Mouse (Mus musculus) left cerebral cortex, adult 8-10 months (tissue): ENCODE data around the gene Ppp1r13l. TPM values are rescaled to one million over a fixed set of nuclear protein-coding genes. Genes with fewer than 3 reads are reported as not detected.

Experiments
- DNase-seq, 2 experiments: peaks; one replicate each; pipeline ENCODE4 v3.0.0; 2022; ENCODE audit warnings: low spot score in 2 of 2
- microRNA-seq, 2 experiments: library from miRNA; unstranded; fragments of <30 nt; microRNA quantifications; one replicate each; pipeline ENCODE4 v1.2.0; 2022
- total RNA-seq, 4 experiments: library from RNA; stranded (reverse); gene quantifications; 2 replicates each; pipeline ENCODE4 v1.2.4; 2022

Ppp1r13l gene
- total RNA-seq, 4 experiments from 2014 or later = 3.9 to 7.7 (median 5.9) TPM

- no peak for DNase-seq
Measured at GRCm38 (mm10) chr7:19410766-19411344, 51.3 kb downstream of the Ppp1r13l start.

DNA sequence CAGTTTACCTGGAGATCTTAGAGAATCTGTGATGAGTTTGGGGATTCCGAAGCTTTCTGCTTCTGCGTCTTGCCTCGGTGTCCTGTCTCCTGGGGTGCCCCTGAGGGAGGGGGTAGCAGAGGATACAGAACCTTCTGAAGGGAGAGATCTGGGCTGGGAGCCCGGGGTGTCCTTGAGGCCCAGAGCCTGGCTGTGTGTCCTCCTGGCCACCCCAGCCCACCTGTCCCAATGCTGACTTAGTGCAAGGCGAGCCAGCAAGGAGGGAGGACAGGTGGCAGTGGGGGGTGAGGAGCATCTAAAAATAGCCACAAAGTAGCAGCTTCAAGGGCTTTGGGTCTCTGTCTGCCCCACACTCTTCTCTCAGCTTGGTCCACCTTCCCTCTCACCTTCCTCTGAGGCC is 52.2 kb downstream of the Ppp1r13l start:
- DNase-seq = no peak

DNA sequence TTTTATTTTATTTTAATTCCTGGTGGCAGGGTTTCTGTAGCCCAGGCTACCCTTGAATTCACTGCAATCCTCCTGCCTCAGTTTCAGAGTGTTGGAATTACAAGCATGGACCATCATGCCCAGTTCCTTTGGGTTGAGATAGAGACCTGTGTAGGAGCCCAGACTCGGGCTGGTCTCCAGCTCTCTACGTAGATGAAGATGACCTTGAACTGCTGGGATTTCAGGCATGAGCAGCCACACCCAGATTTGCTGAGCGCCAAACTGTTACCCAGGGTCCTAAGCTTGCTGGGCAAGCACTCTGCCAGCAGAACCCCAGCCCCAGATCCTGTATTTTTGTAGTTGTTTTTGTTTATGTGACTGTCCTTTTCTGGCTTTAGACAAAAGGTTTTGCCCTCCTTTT is 54.0 kb downstream of the Ppp1r13l start:
- no peak for DNase-seq

DNA sequence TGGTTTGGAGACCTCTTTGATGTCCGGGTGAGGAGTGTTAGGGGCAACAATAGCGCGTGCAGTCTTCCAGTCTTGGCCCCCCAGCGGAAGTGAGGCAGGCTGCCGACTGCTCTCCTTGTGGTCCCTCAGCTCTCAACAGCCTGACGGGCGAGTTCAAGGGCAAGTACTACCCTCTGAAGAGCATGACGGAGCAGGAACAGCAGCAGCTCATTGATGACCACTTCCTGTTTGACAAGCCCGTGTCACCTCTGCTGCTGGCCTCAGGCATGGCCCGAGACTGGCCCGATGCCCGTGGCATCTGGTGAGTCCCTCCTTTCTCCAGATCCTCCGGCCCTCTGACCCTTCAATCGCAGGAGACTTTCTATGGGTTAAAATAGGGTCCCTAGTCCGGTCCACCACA is 57.0 kb downstream of the Ppp1r13l start:
- DNase-seq = no peak

- DNase-seq = no peak
Measured at GRCm38 (mm10) chr7:19420121-19420520, 60.6 kb downstream of the Ppp1r13l start.

DNA sequence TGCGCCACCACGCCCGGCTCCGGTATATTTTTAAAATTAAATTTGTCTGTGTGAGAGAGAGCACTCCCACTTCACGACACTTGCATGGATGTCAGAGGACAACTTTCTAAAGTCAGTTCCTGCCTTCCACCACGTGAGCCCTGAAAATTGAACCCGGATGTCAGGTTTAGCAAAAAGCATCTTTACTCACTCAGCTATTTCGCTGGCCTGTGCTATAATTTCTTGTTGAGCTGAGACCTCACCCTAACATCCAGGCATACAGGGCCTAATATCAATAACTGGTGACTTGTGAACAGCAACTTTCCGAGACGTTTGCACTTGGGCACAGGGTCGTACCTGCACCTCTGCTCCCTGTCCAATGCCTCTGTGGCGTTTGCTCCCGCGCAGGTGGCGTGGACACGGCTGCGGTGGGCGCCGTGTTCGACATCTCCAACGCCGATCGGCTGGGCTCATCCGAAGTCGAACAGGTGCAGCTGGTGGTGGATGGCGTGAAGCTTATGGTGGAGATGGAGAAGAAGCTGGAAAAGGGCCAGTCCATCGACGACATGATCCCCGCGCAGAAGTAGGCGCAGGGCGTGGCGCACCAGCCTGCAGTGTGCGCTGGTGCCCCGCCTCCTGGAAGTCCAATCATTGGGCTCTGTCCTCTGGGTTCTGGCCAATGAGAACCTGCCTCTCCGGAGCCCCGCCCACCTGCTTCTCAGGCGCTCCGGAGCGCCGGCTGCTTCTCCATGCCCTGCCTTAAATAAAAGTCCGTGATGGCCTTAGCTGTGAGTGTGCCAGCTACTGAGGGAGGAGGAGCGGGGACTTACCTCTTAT is 61.5 kb downstream of the Ppp1r13l start:
- peak; percentile 44 to 92 for DNase-seq

GRCm38 (mm10) chr7:19423083-19423482 is 63.5 kb downstream of the Ppp1r13l start:
- no peak for DNase-seq

GRCm38 (mm10) chr7:19424051-19424450 is 64.5 kb downstream of the Ppp1r13l start:
- no peak for DNase-seq

DNA sequence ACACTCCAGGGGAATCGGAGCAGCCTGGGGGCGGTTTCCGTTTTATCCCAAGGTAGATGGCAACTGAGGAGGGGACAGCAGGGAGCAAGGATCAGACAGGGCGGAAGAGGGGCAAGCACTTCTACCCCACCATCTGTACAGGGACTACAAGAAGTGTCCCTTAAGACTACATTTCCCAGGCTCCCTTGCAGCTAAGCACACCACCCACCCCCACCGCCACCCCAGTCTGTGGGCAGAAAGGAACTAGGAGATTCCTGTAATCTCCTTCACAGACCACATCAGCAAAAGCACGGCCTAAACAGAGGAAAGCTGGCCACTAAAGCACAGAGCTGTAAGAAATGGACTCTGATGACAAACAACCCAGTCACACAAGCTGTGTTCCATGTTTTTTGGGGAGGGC is 66.8 kb downstream of the Ppp1r13l start:
- DNase-seq = no peak

DNA sequence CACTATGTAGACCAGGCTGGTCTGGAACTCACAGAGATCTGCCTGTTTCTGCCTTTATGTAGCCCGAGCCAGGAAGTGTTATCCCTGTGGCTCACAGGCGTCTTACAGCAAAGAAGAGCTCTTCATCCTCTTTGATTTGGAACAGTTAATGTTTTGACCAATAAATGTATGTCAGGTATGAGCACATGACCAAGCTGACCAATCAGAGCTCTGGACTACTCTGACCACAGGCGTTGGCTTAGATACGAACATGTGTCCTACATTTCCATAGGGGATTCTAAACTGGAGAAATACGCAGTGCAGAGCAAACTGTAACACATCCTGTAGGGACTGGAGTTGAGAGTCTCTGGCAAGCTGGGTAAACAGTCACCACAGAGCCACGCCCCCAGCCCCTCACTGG is 67.3 kb downstream of the Ppp1r13l start:
- no peak for DNase-seq

Small RNA genes lying within 50 kb of the gene (microRNA-seq; reads per million reads assigned to microRNA genes)
- gene Mir343 = 0 reads per million in 2 experiments

Other genes with a start within 250 kb of the Ppp1r13l start
- under 1 TPM in 3 of 4 experiments, not detected in 1; 0.37 to 0.68 (median 0.48) TPM for gene Gm4969, start 241.4 kb upstream of the Ppp1r13l start, total RNA-seq
- 10 to 100 TPM; 13.2 to 15.7 (median 14.2) TPM for gene Fbxo46, start 239.9 kb upstream of the Ppp1r13l start, total RNA-seq
- gene Qpctl, start 210.5 kb upstream of the Ppp1r13l start, total RNA-seq = 10 to 100 TPM; 16.5 to 19.2 (median 18.6) TPM
- 10 to 100 TPM; 73.5 to 79.4 (median 76.1) TPM for gene Snrpd2, start 210.0 kb upstream of the Ppp1r13l start, total RNA-seq
- 1 to 10 TPM; 1.2 to 2.5 (median 1.5) TPM for gene Gipr, start 193.6 kb upstream of the Ppp1r13l start, total RNA-seq
- 100 to 1,000 TPM; 159 to 188 (median 167) TPM for gene Eml2, start 183.3 kb upstream of the Ppp1r13l start, total RNA-seq
- 1 to 10 TPM; 2.2 to 2.7 (median 2.5) TPM for gene Gpr4, start 147.2 kb upstream of the Ppp1r13l start, total RNA-seq
- 10 to 100 TPM; 40.2 to 46.7 (median 43.1) TPM for gene Opa3, start 131.4 kb upstream of the Ppp1r13l start, total RNA-seq
- 10 to 100 TPM; 13.6 to 16.9 (median 15.6) TPM for gene Vasp, start 87.9 kb upstream of the Ppp1r13l start, total RNA-seq
- gene Ppm1n, start 79.7 kb upstream of the Ppp1r13l start, total RNA-seq = under 1 TPM in 1 of 4 experiments, not detected in 3; 0.68 TPM
- gene Rtn2, start 77.1 kb upstream of the Ppp1r13l start, total RNA-seq = 100 to 1,000 TPM; 108 to 133 (median 114) TPM
- gene Fosb, start 49.7 kb upstream of the Ppp1r13l start, total RNA-seq = 10 to 100 TPM; 11.1 to 15.1 (median 13.8) TPM
- 10 to 100 TPM; 34.9 to 42.8 (median 38.6) TPM for gene Ercc1, start 15.0 kb upstream of the Ppp1r13l start, total RNA-seq
- gene Cd3eap, start 266 bp upstream of the Ppp1r13l start, total RNA-seq = 10 to 100 TPM; 16.3 to 20.4 (median 17.4) TPM
- gene Ercc2, start 22.3 kb downstream of the Ppp1r13l start, total RNA-seq = 10 to 100 TPM; 25.7 to 36.8 (median 31.0) TPM
- 1 to 10 TPM; 4.5 to 5.9 (median 5.1) TPM for gene Klc3, start 44.4 kb downstream of the Ppp1r13l start, total RNA-seq
- 10 to 100 TPM in 1 of 4 experiments, 1 to 10 TPM in 2, not detected in 1; 3.1 to 12.8 (median 9.4) TPM for gene Ckm, start 45.0 kb downstream of the Ppp1r13l start, total RNA-seq
- gene Mark4, start 99.1 kb downstream of the Ppp1r13l start, total RNA-seq = 10 to 100 TPM; 70.4 to 80.3 (median 76.2) TPM
- 1 to 10 TPM in 1 of 4 experiments, under 1 TPM in 3; 0.59 to 1.1 (median 0.79) TPM for gene Exoc3l2, start 103.6 kb downstream of the Ppp1r13l start, total RNA-seq
- gene Bloc1s3, start 148.6 kb downstream of the Ppp1r13l start, total RNA-seq = 1 to 10 TPM; 6.5 to 7.7 (median 7.1) TPM
- gene Trappc6a, start 148.6 kb downstream of the Ppp1r13l start, total RNA-seq = 10 to 100 TPM; 19.0 to 25.5 (median 23.5) TPM
- gene Nkpd1, start 158.1 kb downstream of the Ppp1r13l start, total RNA-seq = 1 to 10 TPM in 2 of 4 experiments, under 1 TPM in 2; 0.83 to 1.7 (median 1.1) TPM
- gene Ppp1r37, start 203.3 kb downstream of the Ppp1r13l start, total RNA-seq = 100 to 1,000 TPM; 118 to 134 (median 124) TPM
- gene Zfp296, start 217.5 kb downstream of the Ppp1r13l start, total RNA-seq = 1 to 10 TPM; 1.6 to 1.9 (median 1.8) TPM
- gene Gemin7, start 217.8 kb downstream of the Ppp1r13l start, total RNA-seq = 10 to 100 TPM; 44.2 to 59.5 (median 51.3) TPM
- 10 to 100 TPM; 74.8 to 89.4 (median 84.1) TPM for gene Clasrp, start 244.7 kb downstream of the Ppp1r13l start, total RNA-seq